Mouse (Mus musculus) T-helper 17 cell (primary cell): ENCODE measurements around the gene Tm9sf2.

Experiments used
- in situ Hi-C, 2 experiments: fragments of 300-600 bp; cut with MboI, MseI; formaldehyde crosslinking; loops; 1 replicate in 1 of 2; 2 replicates in 1 of 2; pipeline ENCODE4 v1.15.1; 2025; ENCODE audit warnings: high pct_unique_total_duplicates in 2 of 2

Gene Tm9sf2

DNA sequence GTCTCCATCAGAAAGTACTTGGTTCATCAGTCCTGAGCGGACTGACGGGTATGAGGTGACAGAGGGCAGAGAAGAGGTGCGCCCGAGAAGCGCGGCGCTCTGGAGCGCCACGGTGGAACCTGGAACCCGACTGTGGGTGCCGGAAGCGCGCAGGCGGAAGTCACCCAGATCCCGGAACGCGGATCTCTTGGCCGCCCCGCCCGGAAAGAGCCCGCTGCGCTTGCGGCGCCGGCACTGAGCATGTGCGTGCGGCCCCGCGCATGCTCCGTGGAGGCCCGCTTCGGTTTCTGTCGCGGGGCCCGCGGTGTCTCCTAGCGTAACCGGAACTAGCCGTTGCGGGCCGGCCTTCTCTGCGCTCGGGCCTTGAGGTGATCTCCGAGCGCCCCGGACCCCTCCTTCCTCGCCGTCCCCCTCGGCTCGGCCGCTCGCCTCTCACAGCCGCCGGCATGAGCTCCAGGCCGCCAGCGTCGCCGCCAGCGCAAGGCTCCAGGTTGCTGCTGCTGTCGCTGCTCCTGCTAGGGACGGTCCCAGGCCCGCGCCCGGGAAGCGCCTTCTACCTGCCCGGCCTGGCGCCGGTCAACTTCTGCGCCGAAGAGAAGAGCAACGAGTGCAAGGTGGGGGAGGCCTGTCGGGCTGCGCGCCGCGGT, at the start of gene Tm9sf2:
Gene Tm9sf2, plus strand, starts transcription at position 217 of the 647 bp plus-strand sequence.
- in situ Hi-C loops, result loop anchor here in 1 of 2 experiments (10.0 kb wide), 1 partner anchor 1632 kb away; the partner anchor contains the start of gene Rap2a

- in situ Hi-C loops, result loop anchor here in 1 of 2 experiments (10.0 kb wide), 1 partner anchor 1583 kb away; the partner anchor contains the start of gene Rap2a
Measured at GRCm38 (mm10) chr14:122057941-122058346, 48.9 kb upstream of the Tm9sf2 start.

- in situ Hi-C loops, result loop anchor here (5.0 kb wide), 2 partner anchors 128 to 193 kb away; no protein-coding TSS in a partner anchor
Measured at GRCm38 (mm10) chr14:122060642-122061041, 46.2 kb upstream of the Tm9sf2 start.

GRCm38 (mm10) chr14:122061376-122061775, 45.5 kb upstream of the Tm9sf2 start:
- in situ Hi-C loops, result loop anchor here (5.0 kb wide), 2 partner anchors 129 to 194 kb away; no protein-coding TSS in a partner anchor

DNA sequence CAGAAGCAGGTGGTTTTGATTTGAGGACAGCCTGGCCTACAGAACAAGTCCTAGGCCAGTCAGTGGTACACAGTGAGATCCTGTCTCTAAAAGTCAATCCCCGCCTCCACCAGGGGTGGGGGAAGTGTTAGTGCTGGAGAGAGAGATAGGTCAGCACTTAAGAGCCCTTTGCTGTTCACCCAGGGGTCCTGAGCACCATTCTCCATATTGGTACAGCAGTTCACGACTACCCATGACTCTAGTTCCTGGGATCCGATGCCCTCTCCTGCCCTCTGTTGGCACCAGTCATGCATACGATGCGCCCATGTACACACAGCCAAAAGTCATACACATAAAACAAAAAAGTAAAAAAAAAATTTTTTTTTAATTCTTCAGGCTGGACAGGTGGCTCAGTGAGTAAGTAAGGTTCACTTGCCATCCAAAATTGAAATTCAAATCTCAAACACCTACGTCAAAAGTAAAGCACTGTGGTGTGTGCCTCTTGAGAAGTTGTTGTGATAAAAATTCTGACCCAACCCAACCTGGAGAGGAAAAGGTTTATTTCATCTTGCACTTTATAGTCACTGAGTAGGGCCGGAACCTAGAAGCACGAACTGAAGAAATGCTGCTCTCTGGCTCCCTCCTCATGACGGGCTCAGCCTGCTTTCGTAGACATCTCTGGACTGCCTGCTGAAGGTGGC, 44.3 kb upstream of the Tm9sf2 start:
- in situ Hi-C loops, result loop anchor here (5.0 kb wide), 2 partner anchors 130 to 195 kb away; no protein-coding TSS in a partner anchor

- in situ Hi-C loops, result loop anchor here (5.0 kb wide), 2 partner anchors 131 to 196 kb away; no protein-coding TSS in a partner anchor
Measured at GRCm38 (mm10) chr14:122063599-122063998, 43.2 kb upstream of the Tm9sf2 start.

GRCm38 (mm10) chr14:122064519-122064918, 42.3 kb upstream of the Tm9sf2 start:
- in situ Hi-C loops, result loop anchor here (5.0 kb wide), 2 partner anchors 132 to 197 kb away; no protein-coding TSS in a partner anchor

- in situ Hi-C loops, result loop anchor here in 1 of 2 experiments (5.0 kb wide), 1 partner anchor 46 kb away; no protein-coding TSS in a partner anchor
Measured at GRCm38 (mm10) chr14:122066243-122066642, 40.6 kb upstream of the Tm9sf2 start.

- in situ Hi-C loops, result loop anchor here in 1 of 2 experiments (5.0 kb wide), 1 partner anchor 44 kb away; no protein-coding TSS in a partner anchor
Measured at GRCm38 (mm10) chr14:122068036-122068435, 38.8 kb upstream of the Tm9sf2 start.

- in situ Hi-C loops, result loop anchor here in 1 of 2 experiments (5.0 kb wide), 1 partner anchor 43 kb away; no protein-coding TSS in a partner anchor
Measured at GRCm38 (mm10) chr14:122068801-122069695, 37.8 kb upstream of the Tm9sf2 start.

GRCm38 (mm10) chr14:122069948-122070347, 36.9 kb upstream of the Tm9sf2 start:
- in situ Hi-C loops, result loop anchor here (5.0 to 10.0 kb wide), 2 partner anchors 42 to 325 kb away; no protein-coding TSS in a partner anchor

DNA sequence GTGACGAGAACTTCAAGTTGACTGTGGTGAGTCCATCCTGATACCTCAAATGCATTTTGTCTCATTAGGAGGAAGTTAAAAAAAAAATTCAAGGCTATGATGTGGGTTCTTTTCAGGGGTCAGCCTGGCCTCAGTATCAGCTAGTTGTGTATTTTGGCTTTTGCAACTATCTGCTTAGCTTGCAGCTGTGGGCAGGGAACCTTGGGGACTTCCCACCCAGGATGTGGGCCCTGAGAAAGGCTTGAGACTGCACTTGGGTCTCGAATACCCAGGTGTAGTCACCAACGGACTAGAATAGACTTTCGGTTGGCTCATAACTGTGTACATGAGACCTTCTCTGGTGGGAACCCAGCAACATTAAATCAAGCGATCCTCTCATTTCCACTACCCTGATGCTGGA, 33.4 kb upstream of the Tm9sf2 start:
- in situ Hi-C loops, result loop anchor here in 1 of 2 experiments (10.0 kb wide), 1 partner anchor 321 kb away; no protein-coding TSS in a partner anchor

DNA sequence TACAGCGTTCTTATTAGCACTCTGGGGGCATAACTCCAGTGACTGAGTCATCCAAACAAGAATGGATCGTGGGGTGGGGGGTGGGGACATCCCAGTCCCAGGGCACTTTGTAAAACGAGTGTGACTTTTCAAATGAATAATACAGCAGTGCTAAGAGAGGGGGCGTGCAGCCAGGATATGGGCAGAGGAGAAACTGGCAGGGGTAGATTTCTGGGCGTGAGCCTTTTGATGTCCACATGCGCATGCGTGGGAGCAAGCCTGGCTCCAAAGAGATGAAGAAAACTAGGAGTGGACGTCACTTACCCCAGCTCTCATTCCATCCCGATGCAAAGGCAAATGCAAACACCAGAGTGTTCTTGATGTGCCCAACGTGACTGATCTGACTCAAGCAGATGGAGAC, 32.5 kb upstream of the Tm9sf2 start:
- in situ Hi-C loops, result loop anchor here in 1 of 2 experiments (10.0 kb wide), 1 partner anchor 320 kb away; no protein-coding TSS in a partner anchor

GRCm38 (mm10) chr14:122075485-122076200, 31.2 kb upstream of the Tm9sf2 start:
- in situ Hi-C loops, result loop anchor here in 1 of 2 experiments (10.0 kb wide), 1 partner anchor 319 kb away; no protein-coding TSS in a partner anchor

DNA sequence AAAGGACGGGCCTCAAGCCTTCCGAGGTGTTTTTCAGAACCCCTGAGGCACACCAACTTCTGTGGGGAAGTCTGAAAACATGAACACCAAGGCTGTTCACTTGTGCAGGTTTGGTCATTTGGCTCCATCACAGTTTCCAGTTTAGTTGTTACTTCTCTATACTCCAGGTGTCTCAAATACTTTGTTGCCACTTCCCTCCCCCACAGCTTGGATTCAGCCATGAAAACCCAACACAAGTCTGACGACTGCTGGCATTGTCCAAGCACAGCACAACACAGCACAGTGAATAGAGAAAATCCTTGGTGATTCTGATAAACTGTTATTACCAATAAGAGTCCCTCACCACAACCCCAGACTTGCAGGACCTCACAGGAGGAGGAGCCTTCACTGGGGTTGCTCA, 29.8 kb upstream of the Tm9sf2 start:
- in situ Hi-C loops, result loop anchor here in 1 of 2 experiments (10.0 kb wide), 1 partner anchor 318 kb away; no protein-coding TSS in a partner anchor

DNA sequence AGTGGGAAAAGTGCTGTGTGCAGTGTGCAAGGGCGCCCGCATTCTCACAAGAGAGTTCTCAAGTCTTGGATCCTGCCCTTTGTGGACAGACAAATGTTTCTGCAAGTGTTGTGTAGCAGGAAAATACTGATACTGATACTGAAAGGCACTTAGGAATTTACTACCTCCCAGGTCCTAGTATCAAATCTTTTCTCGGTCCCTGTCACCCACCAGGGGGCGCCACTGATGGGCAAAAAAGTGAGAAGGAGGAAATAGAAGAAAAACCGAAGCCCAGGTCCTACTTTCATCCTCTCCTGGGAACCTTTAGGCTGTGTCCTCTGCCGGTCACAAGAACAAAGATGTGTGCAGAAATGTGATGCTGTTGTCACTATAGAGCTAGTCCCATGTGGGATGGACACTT, 27.4 kb upstream of the Tm9sf2 start:
- in situ Hi-C loops, result loop anchor here in 1 of 2 experiments (10.0 kb wide), 1 partner anchor 315 kb away; no protein-coding TSS in a partner anchor

GRCm38 (mm10) chr14:122079921-122080320, 26.9 kb upstream of the Tm9sf2 start:
- in situ Hi-C loops, result loop anchor here in 1 of 2 experiments (10.0 kb wide), 1 partner anchor 315 kb away; no protein-coding TSS in a partner anchor

GRCm38 (mm10) chr14:122081308-122081707, 25.5 kb upstream of the Tm9sf2 start:
- in situ Hi-C loops, result no loop called here

DNA sequence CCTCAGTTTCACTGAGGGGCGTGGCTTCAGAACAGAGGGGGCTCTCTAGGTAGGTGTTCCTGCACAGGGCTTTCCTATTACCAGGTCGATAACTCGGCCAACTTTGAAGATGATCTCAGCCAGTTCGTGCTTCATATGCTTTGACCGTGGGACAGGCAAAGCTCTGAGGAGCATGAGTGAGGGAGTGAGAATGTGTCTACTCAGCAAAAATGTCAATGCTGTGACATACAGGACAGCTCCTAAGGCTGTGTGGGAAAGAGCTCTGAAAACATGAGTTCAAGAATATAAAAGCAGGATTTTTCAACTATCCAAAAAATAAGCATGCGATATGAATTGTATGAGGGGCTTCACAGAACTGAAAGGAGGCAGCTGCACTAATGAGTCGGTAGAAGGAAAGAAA, 23.3 kb upstream of the Tm9sf2 start:
- in situ Hi-C loops, result no loop called here

DNA sequence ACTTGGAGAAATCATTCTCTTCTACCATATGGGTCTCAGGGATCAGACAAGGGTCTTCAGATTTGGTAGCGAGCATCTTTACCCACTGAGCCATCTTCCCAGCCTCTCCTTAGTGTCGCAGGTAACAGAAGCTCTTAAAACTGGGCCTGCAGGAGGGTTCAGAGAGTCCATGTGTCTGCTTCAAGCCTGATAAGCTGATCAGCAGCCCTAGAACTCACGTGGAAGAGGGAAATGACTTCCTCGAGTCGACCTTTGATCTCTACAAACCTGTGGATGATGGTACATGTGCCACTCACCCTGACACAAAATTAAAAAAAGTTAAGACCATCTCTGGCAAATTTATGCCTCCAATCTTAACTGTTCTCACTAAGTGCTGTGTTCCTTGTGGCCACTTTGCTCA, 18.9 kb upstream of the Tm9sf2 start:
- in situ Hi-C loops, result no loop called here
